In genomic region chr3:82108951-82109350, GRCm38 (mm10) we compare ENCODE assay signal across 15 mouse cellular contexts. TPM values are rescaled to one million over a fixed set of nuclear protein-coding genes. Genes with fewer than 3 reads are reported as not detected.
"Had no signal": no experiment of that assay in that cellular context is flagged by ENCODE, and none has a peak within 500 bp of the region (broad histone marks: within the 10 kb centered on the region; RNA-seq: fewer than 3 reads in every experiment).

No protein-coding gene starts in this region.

- H3K4me1 ChIP-seq: limb, embryonic 12.5 days; liver, embryonic 15.5 days; midbrain, embryonic 15.5 days; neural tube, embryonic 12.5 days; stomach, embryonic 15.5 days had no signal

- H3K4me3 ChIP-seq: limb, embryonic 12.5 days; liver, embryonic 15.5 days; megakaryocyte, embryonic 14.5 days; midbrain, embryonic 15.5 days; neural tube, embryonic 12.5 days; stomach, embryonic 15.5 days had no signal

- DNase-seq: kidney, adult 11 months; kidney, adult 9 months; kidney, postnatal 36 days; layer of hippocampus, adult 9-11 months; layer of hippocampus, postnatal 36 days; liver; lung, embryonic 14.5 days; thymus, postnatal 36 days had no signal

RNA-seq across cellular contexts. Expression of gene Gucy1a1, which starts 36.6 kb away (rescaled TPM):
- total RNA-seq: monocyte, adult 5-6 weeks had no signal
